Mouse (Mus musculus): ENCODE data around the gene Fance. TPM values are rescaled to one million over a fixed set of nuclear protein-coding genes. Genes with fewer than 3 reads are reported as not detected.
"Not testable (repeated sequence)": the region's sequence is repeated elsewhere in the genome, so short reads cannot be mapped to it uniquely, and the experiment has no call there.

The Fance gene
- polyA plus RNA-seq, 1 experiment from 2014 or later: 21.9 TPM

GRCm38 (mm10) chr17:28313880-28314225 lies 534 bp downstream of the Fance start:
- under 1% methylated on average over 11 of the region's 11 CpGs for WGBS
- Histone ChIP-seq H3K4me3 (peak overlapping the region; percentile 82), H3K4me1 (replicated peaks) (peaks cover 26% of the 10 kb centered on the region), H3K4me2 (peak overlapping the region; percentile 87), H3K27ac (peak overlapping the region; percentile 91), H3K27me3 (no peaks in the 10 kb centered on the region), H3K9ac (peak overlapping the region; percentile 86), H3K9me3 (no peaks in the 10 kb centered on the region), H3K36me3 (peaks cover 28% of the 10 kb centered on the region)
- peak; percentile 6; the same call in 1 of the 2 replicates for ATAC-seq (ENCODE audit: low FRiP score)

GRCm38 (mm10) chr17:28315611-28316160 lies 2.4 kb downstream of the Fance start:
- no peak for ATAC-seq (ENCODE audit: low FRiP score)
- H3K9ac ChIP-seq: peak overlapping the region; percentile 35; the same call in 1 of the 2 replicates
- WGBS: 81% methylated on average over 20 of the region's 20 CpGs

GRCm38 (mm10) chr17:28316476-28316875 lies 3.2 kb downstream of the Fance start:
- H3K4me1 ChIP-seq (replicated peaks): peaks cover 26% of the 10 kb centered on the region
- no peak overlapping the region for H3K4me3 ChIP-seq
- no peak overlapping the region for H3K4me2 ChIP-seq
- no peaks in the 10 kb centered on the region for H3K27me3 ChIP-seq
- no peak for ATAC-seq (ENCODE audit: low FRiP score)
- no peak overlapping the region for H3K27ac ChIP-seq
- no peaks in the 10 kb centered on the region for H3K9me3 ChIP-seq
- no peak overlapping the region for H3K9ac ChIP-seq
- H3K36me3 ChIP-seq: peaks cover 43% of the 10 kb centered on the region
- 91% methylated on average over 9 of the region's 9 CpGs for WGBS

More at GRCm38 (mm10) chr17:28315611-28316160, 2.4 kb downstream of the Fance start:
- Histone ChIP-seq H3K9me3 (no peaks in the 10 kb centered on the region), H3K27me3 (no peaks in the 10 kb centered on the region), H3K27ac (no peak overlapping the region), H3K36me3 (peaks cover 38% of the 10 kb centered on the region), H3K4me3 (no peak overlapping the region), H3K4me2 (no peak overlapping the region; the same call in 1 of the 2 replicates), H3K4me1 (replicated peaks) (peaks cover 26% of the 10 kb centered on the region)

- no peaks in the 10 kb centered on the region for H3K9me3 ChIP-seq
- H3K4me2 ChIP-seq: no peak overlapping the region
- peak overlapping the region; percentile 56 for H3K9ac ChIP-seq
- ATAC-seq (ENCODE audit: low FRiP score): no peak
- WGBS: 54% methylated on average over 8 of the region's 8 CpGs
- H3K4me1 ChIP-seq (replicated peaks): peaks cover 26% of the 10 kb centered on the region
- no peak overlapping the region for H3K4me3 ChIP-seq
- no peak overlapping the region for H3K27ac ChIP-seq
- H3K27me3 ChIP-seq: no peaks in the 10 kb centered on the region
- peaks cover 46% of the 10 kb centered on the region for H3K36me3 ChIP-seq
Measured at GRCm38 (mm10) chr17:28317091-28317490, 3.8 kb downstream of the Fance start.

GRCm38 (mm10) chr17:28317725-28318124 lies 4.4 kb downstream of the Fance start:
- Histone ChIP-seq H3K4me3 (no peak overlapping the region), H3K9ac (peak overlapping the region; percentile 56; the same call in 1 of the 2 replicates), H3K4me2 (no peak overlapping the region), H3K27me3 (no peaks in the 10 kb centered on the region), H3K9me3 (no peaks in the 10 kb centered on the region), H3K36me3 (peaks cover 52% of the 10 kb centered on the region), H3K4me1 (replicated peaks) (peaks cover 23% of the 10 kb centered on the region), H3K27ac (no peak overlapping the region)
- ATAC-seq (ENCODE audit: low FRiP score): no peak
- 82% methylated on average over 9 of the region's 9 CpGs for WGBS

GRCm38 (mm10) chr17:28321700-28322099 lies 8.4 kb downstream of the Fance start:
- no peak overlapping the region for H3K4me2 ChIP-seq
- H3K4me3 ChIP-seq: no peak overlapping the region
- no peaks in the 10 kb centered on the region for H3K27me3 ChIP-seq
- WGBS: 96% methylated on average over 4 of the region's 4 CpGs
- no peaks in the 10 kb centered on the region for H3K4me1 ChIP-seq (replicated peaks)
- peaks cover 65% of the 10 kb centered on the region for H3K36me3 ChIP-seq
- H3K27ac ChIP-seq: no peak overlapping the region
- ATAC-seq (ENCODE audit: low FRiP score): no peak
- H3K9me3 ChIP-seq: no peaks in the 10 kb centered on the region
- H3K9ac ChIP-seq: no peak overlapping the region

GRCm38 (mm10) chr17:28323786-28324185 lies 10.5 kb downstream of the Fance start:
- H3K4me2 ChIP-seq: no peak overlapping the region
- no peak overlapping the region for H3K4me3 ChIP-seq
- ATAC-seq (ENCODE audit: low FRiP score): no peak
- H3K9me3 ChIP-seq: no peaks in the 10 kb centered on the region
- WGBS: 96% methylated on average over 8 of the region's 8 CpGs
- no peak overlapping the region for H3K27ac ChIP-seq
- no peaks in the 10 kb centered on the region for H3K27me3 ChIP-seq
- H3K9ac ChIP-seq: no peak overlapping the region
- peaks cover 8% of the 10 kb centered on the region for H3K4me1 ChIP-seq (replicated peaks)
- H3K36me3 ChIP-seq: peaks cover 48% of the 10 kb centered on the region

GRCm38 (mm10) chr17:28324416-28324815 lies 11.1 kb downstream of the Fance start:
- not testable (repeated sequence) for H3K4me2 ChIP-seq; H3K27ac ChIP-seq; H3K9me3 ChIP-seq; H3K9ac ChIP-seq; ATAC-seq (ENCODE audit: low FRiP score); H3K27me3 ChIP-seq; H3K4me3 ChIP-seq
- WGBS: 97% methylated on average over 7 of the region's 7 CpGs
- H3K4me1 ChIP-seq (replicated peaks): peaks cover 13% of the 10 kb centered on the region
- H3K36me3 ChIP-seq: peaks cover 46% of the 10 kb centered on the region

- ATAC-seq (ENCODE audit: low FRiP score): no peak
- H3K4me2 ChIP-seq: no peak overlapping the region
- peaks cover 22% of the 10 kb centered on the region for H3K4me1 ChIP-seq (replicated peaks)
- no peaks in the 10 kb centered on the region for H3K9me3 ChIP-seq
- H3K4me3 ChIP-seq: no peak overlapping the region
- peaks cover 45% of the 10 kb centered on the region for H3K36me3 ChIP-seq
- no peaks in the 10 kb centered on the region for H3K27me3 ChIP-seq
- 94% methylated on average over 8 of the region's 8 CpGs for WGBS
- no peak overlapping the region for H3K27ac ChIP-seq
- H3K9ac ChIP-seq: peak overlapping the region; percentile 43; the same call in 1 of the 2 replicates
Measured at GRCm38 (mm10) chr17:28325751-28326150, 12.4 kb downstream of the Fance start.

- peak overlapping the region; percentile 79 for H3K9ac ChIP-seq
Measured at GRCm38 (mm10) chr17:28326951-28327350, 13.6 kb downstream of the Fance start.

GRCm38 (mm10) chr17:28327673-28328325 lies 14.5 kb downstream of the Fance start:
- no peaks in the 10 kb centered on the region for H3K9me3 ChIP-seq

More at GRCm38 (mm10) chr17:28326951-28327350, 13.6 kb downstream of the Fance start:
- WGBS: 83% methylated on average over 3 of the region's 3 CpGs
- H3K4me3 ChIP-seq: no peak overlapping the region
- no peak overlapping the region for H3K27ac ChIP-seq
- no peak overlapping the region for H3K4me2 ChIP-seq
- no peaks in the 10 kb centered on the region for H3K27me3 ChIP-seq
- H3K9me3 ChIP-seq: no peaks in the 10 kb centered on the region
- H3K36me3 ChIP-seq: peaks cover 50% of the 10 kb centered on the region
- peaks cover 30% of the 10 kb centered on the region for H3K4me1 ChIP-seq (replicated peaks)
- ATAC-seq (ENCODE audit: low FRiP score): no peak

GRCm38 (mm10) chr17:28328366-28328928 lies 15.1 kb downstream of the Fance start, which contains the start of gene Rpl10a:
Gene Rpl10a, plus strand, starts transcription at chr17:28328471.
- ATAC-seq (ENCODE audit: low FRiP score): peak; percentile 90
- WGBS: under 1% methylated on average over 63 of the region's 67 CpGs
- peaks cover 35% of the 10 kb centered on the region for H3K4me1 ChIP-seq (replicated peaks)
- no peaks in the 10 kb centered on the region for H3K27me3 ChIP-seq
- peak within 1 kb of the TSS; percentile 100 for H3K9ac ChIP-seq
- peak within 1 kb of the TSS; percentile 97 for H3K4me2 ChIP-seq
- peaks cover 52% of the 10 kb centered on the region for H3K36me3 ChIP-seq
- peak within 1 kb of the TSS; percentile 90 for H3K4me3 ChIP-seq
- no peaks in the 10 kb centered on the region for H3K9me3 ChIP-seq
- H3K27ac ChIP-seq: peak within 1 kb of the TSS; percentile 96

More at GRCm38 (mm10) chr17:28327673-28328325, 14.5 kb downstream of the Fance start:
- Histone ChIP-seq H3K36me3 (peaks cover 50% of the 10 kb centered on the region), H3K27ac (peak overlapping the region; percentile 96), H3K4me2 (peak overlapping the region; percentile 97), H3K4me1 (replicated peaks) (peaks cover 30% of the 10 kb centered on the region), H3K27me3 (no peaks in the 10 kb centered on the region), H3K9ac (peak overlapping the region; percentile 79), H3K4me3 (peak overlapping the region; percentile 90)
- peak; percentile 61 for ATAC-seq (ENCODE audit: low FRiP score)
- 15% methylated on average over 22 of the region's 22 CpGs for WGBS
